ENCODE assay signal across 7 mouse cellular contexts in genomic region chr11:78327634-78328511, GRCm38 (mm10). TPM values are rescaled to one million over a fixed set of nuclear protein-coding genes. Genes with fewer than 3 reads are reported as not detected.
DNase-seq lines count a peak whose midpoint lies in the region; ATAC-seq lines count a peak whose summit lies in the region.

Pigs (plus strand) TSS chr11:78328415.

- peak within 1 kb of the TSS; percentile 89 for H3K27ac ChIP-seq in embryonic facial prominence, embryonic 10.5 days (replicated peaks)
- H3K27ac ChIP-seq in limb, embryonic 10.5 days, result peak within 1 kb of the TSS; percentile 89
- H3K27ac ChIP-seq in midbrain, embryonic 13.5 days, result no peak within 1 kb of the TSS; the same call in 1 of the 2 replicates

- WGBS in embryonic facial prominence, embryonic 10.5 days, result 14% methylated on average over 37 of the region's 37 CpGs
- WGBS in limb, embryonic 10.5 days, result 16% methylated on average over 37 of the region's 37 CpGs
- 13% methylated on average over 37 of the region's 37 CpGs for WGBS in midbrain, embryonic 13.5 days

- H3K4me1 ChIP-seq in embryonic facial prominence, embryonic 10.5 days, result peaks cover 24% of the 10 kb centered on the region
- H3K4me1 ChIP-seq in limb, embryonic 10.5 days, result peaks cover 19% of the 10 kb centered on the region
- H3K4me1 ChIP-seq in midbrain, embryonic 13.5 days (replicated peaks), result peaks cover 14% of the 10 kb centered on the region

- peak within 1 kb of the TSS; percentile 95 for H3K4me2 ChIP-seq in midbrain, embryonic 13.5 days (replicated peaks)

- peaks cover 47% of the 10 kb centered on the region for H3K36me3 ChIP-seq in embryonic facial prominence, embryonic 10.5 days (replicated peaks)
- H3K36me3 ChIP-seq in limb, embryonic 10.5 days, result peaks cover 47% of the 10 kb centered on the region
- peaks cover 6% of the 10 kb centered on the region for H3K36me3 ChIP-seq in midbrain, embryonic 13.5 days

- DNase-seq in adrenal gland, postnatal 10 days, result peak; percentile 98
- peak; percentile 97 for DNase-seq in embryonic facial prominence, embryonic 10.5 days (ENCODE audit: low spot score)
- peak; percentile 97 for DNase-seq in kidney, adult 11 months
- peak; percentile 96 for DNase-seq in limb, embryonic 10.5 days (ENCODE audit: low spot score)
- DNase-seq in spleen, adult 12 weeks (ENCODE audit: low spot score), result peak; percentile 95

- peak within 1 kb of the TSS; percentile 88 for H3K9ac ChIP-seq in midbrain, embryonic 13.5 days (replicated peaks)

- peak within 1 kb of the TSS; percentile 96 for H3K4me3 ChIP-seq in embryonic facial prominence, embryonic 10.5 days
- H3K4me3 ChIP-seq in limb, embryonic 10.5 days, result peak within 1 kb of the TSS; percentile 94
- peak within 1 kb of the TSS; percentile 90 for H3K4me3 ChIP-seq in midbrain, embryonic 13.5 days (replicated peaks)

- no peaks in the 10 kb centered on the region for H3K9me3 ChIP-seq in embryonic facial prominence, embryonic 10.5 days
- H3K9me3 ChIP-seq in limb, embryonic 10.5 days (replicated peaks), result no peaks in the 10 kb centered on the region
- no peaks in the 10 kb centered on the region for H3K9me3 ChIP-seq in midbrain, embryonic 13.5 days

- ATAC-seq in granulocyte monocyte progenitor cell, adult 5-6 weeks (replicated peaks; ENCODE audit: poor library complexity, severe bottlenecking), result peak; percentile 98
- peak; percentile 98 for ATAC-seq in midbrain, embryonic 13.5 days

- no peaks in the 10 kb centered on the region for H3K27me3 ChIP-seq in embryonic facial prominence, embryonic 10.5 days (replicated peaks; ENCODE audit: low read depth, poor library complexity, severe bottlenecking)
- no peaks in the 10 kb centered on the region for H3K27me3 ChIP-seq in limb, embryonic 10.5 days (ENCODE audit: low read depth, poor library complexity, severe bottlenecking)
- no peaks in the 10 kb centered on the region for H3K27me3 ChIP-seq in midbrain, embryonic 13.5 days

RNA-seq across cellular contexts. Expression of gene Pigs, which starts in this region (rescaled TPM):
- total RNA-seq in adrenal gland, postnatal 10 days (2021), result 10 to 100 TPM; 40.1 to 40.3 TPM
- 73.7 and 74.9 TPM in 2 replicates for polyA plus RNA-seq in embryonic facial prominence, embryonic 10.5 days (2016; fragmentation: Nextera tagmentation; extraction: Ambion mirVana)
- 47.6 and 51.6 TPM in 2 replicates for total RNA-seq in granulocyte monocyte progenitor cell, adult 5-6 weeks (2014; fragmentation: Nextera tagmentation)
- total RNA-seq in granulocyte monocyte progenitor cell, adult 5-6 weeks (2017), result 13.7 and 14.9 TPM in 2 replicates
- polyA plus RNA-seq in limb, embryonic 10.5 days (2016; fragmentation: Nextera tagmentation; extraction: Ambion mirVana), result 80.3 and 83.6 TPM in 2 replicates
- 60.9 and 66.6 TPM in 2 replicates for polyA plus RNA-seq in midbrain, embryonic 13.5 days (2015; fragmentation: Nextera tagmentation; extraction: Ambion mirVana)
